Mouse (Mus musculus): ENCODE measurements around the gene Lrsam1. TPM values are rescaled to one million over a fixed set of nuclear protein-coding genes. Genes with fewer than 3 reads are reported as not detected.
A peak's percentile ranks its signal among the peaks of the same experiment; 100 is the strongest.

The Lrsam1 gene
- total RNA-seq, 2 experiments from 2014 or later = 20.0 to 22.0 TPM

DNA sequence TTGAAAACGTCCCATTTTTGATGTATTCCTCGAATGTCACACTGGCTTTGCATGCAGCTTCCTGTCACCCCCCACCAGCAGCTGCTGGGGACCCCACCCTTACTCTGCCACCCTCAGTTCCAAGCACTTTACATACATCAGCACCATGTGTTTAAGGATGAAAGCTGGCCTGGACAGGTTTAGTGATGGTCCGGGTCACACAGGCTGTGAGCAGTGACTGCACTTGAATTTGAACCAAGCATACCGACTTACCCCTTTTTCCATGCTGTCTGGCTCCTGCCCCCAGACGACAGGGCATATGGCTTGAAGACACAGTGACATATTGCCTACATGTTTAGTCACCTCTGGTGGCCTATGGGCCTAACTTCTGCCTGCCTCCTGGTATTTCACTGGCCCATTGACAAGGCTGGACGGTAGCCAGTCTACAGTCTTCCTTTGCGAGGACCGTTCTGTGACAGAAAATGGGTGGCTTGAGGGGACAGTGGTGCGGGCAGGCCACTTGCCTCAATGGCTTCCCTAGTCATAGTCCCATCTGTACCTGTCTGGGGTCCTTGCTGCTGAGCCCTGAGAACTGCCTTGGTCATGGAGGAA, 6.7 kb upstream of the Lrsam1 start:
- no peak for DNase-seq (ENCODE audit: low spot score in 2 of 2)

DNA sequence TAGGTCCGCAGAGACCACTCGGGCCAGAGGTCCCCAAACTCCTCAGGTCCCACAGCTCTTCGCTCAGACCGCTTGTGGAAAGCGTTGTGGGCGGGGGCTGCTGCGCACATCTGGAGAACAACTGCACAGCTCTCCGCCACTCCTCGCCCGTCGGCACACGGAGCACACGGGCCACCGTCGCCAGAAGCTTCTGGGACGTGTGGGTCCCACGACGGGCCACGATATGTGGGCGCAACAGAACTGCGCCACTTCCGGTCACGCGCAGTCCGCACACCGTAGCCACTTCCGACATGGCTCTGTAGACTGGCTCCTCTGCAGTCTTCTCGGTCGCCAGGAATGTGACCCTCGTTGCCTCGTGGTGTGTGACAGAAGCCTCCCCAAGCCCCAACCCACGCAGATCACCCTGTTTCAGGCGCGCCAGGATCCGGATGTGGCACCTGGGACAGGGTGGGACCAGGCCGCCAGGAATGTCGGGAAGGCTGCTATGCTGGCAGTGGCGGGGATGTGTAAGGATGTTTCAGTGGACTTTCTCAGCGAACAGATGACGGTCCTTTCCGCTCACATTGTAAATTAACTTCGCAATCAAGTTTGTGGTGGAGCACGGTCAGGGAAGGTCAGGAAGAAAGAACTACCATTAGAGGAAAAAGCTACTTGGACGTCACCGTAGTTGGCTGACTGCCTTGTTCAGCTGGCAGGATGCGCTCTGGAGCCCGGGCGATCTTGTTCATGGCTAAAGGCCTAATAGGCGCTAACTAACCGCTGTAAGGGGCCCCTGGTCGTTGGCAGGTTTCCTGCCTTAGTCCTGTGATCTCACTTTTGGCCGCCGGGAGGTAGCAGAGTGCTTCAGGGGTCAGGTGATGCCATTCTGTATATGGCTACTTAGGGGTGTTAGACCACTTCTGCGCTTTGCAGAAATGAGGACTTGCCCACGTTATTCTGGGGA, 5.5 kb upstream of the Lrsam1 start:
- DNase-seq (ENCODE audit: low spot score in 2 of 2) = peak; percentile 61 to 88

DNA sequence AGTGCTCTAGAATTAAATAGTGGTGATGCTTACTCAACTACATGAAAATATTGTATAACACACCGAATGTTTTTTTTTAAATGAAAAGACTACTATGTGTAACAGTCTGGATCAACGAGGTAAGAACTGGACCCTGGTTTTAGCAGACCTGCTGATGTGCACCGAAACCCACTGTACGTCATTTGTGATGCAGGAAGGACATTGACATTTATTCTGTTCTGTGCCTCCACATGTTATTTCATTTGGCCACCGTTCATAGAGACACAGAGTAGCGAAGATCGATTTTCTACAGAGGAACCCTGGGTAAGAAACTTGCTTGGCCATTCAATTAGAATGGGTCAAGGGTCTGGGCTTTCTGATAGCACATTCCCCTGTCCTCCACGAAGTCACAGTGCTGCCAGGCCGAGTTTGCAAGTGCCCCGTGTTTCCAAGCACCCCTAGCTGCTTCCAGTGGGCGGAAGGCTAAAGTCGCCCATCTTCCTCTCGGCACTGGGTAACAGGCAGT, 4.8 kb upstream of the Lrsam1 start:
- no peak for DNase-seq (ENCODE audit: low spot score in 2 of 2)

DNA sequence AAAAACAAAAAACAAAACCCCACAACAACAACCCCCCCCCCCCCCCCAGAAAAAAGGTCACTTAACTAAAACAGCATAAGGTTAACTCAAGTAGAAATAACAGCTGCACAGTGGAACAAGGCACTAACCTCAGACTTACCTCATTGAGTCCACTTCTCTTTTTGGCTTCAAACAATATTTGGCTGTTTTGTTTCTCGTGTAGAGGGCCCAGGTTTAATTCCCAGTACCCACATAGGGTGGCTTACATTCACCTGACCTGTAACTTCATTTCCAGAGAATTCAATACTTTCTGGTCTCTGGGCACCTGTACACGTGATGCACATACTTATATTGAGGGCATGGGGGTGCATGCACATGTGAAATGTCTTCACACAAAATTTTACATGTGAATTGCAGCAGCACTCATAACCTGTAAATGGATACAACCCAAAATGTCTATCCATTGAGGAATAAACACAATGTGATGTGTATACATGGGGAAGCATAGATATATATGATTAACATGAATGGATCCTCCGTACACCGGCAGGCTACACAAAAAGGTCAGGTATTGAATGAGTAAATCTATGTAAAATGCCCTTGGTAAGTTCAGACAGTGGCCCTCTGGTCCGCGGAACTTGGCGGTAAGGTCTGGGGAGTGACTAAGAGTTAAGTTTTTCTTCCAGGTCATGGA, 4.2 kb upstream of the Lrsam1 start:
- DNase-seq (ENCODE audit: low spot score in 2 of 2) = no peak

DNA sequence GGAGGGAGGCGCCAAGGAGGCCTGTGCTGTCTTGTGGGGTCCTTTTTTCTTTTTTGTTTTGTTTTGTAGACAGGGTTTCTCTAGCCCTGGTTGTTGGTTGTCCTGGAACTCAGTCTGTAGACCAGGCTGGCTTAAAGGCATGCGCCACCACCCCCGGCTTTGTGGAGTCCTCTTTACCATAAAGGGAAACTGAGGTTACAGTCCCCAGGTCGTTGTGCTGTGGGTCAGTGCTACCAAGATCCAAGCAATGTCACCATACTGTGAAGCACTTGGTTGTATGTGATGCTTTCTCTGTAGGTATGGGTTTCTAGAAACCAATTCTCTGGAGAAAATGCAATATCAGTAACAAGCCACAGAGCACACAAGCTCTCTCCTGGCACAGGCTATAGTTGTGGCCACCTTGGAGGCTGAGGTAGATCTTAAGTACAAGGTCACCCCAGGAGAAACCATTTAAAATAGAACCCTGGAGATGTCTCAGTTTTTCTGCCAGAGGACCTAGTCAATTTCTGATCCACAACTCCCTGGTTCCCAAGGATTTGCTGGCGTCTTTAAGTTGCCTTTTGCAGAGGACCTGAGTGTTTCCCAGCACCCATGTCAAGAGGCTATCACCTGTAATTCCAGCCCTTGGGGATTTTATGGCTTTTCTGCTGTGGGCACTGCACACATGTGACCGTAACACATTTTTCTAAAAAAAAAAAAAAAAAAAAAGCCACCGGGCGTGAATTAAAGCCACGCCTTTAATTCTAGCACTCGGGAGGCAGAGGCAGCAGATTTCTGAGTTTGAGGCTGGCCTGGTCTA, 3.4 kb upstream of the Lrsam1 start:
- DNase-seq (ENCODE audit: low spot score in 2 of 2) = no peak

DNA sequence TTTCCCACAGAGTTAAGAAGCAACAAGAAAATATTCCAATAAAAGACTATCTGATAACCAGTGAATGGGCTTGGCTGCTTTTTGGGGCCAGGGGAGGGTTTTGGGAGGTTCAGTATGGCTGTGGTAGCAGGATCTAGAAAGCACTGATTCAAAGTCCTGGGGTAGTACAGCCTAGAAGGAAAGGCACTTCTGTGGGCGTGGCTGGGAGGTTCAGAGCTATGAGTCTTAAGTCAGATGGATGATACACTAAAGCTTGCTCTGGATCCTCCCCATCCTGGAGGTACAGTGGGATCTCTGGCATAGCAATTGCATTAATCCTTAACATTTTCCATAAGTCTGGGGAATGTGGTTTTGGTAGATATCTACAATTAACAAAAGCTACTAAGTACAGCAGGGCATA, 2.6 kb upstream of the Lrsam1 start:
- no peak for DNase-seq (ENCODE audit: low spot score in 2 of 2)

DNA sequence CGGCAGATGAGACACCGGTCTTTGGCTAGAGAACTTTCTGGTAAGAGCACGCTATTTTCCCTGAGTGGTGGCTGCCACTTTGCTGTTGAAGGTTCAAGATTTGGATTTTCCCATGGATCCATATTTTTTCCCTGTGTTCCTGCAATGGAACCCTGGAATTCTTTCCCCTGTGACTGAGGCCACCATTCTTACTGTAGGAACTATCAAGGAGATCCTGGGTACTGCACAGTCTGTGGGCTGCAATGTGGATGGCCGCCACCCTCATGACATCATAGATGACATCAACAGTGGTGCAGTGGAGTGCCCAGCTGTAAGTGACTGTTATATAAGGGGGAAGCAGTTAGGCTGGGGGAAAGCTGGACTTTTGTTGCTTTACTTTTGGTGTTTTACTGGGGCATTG, 2.1 kb upstream of the Lrsam1 start:
- no peak for DNase-seq (ENCODE audit: low spot score in 2 of 2)

DNA sequence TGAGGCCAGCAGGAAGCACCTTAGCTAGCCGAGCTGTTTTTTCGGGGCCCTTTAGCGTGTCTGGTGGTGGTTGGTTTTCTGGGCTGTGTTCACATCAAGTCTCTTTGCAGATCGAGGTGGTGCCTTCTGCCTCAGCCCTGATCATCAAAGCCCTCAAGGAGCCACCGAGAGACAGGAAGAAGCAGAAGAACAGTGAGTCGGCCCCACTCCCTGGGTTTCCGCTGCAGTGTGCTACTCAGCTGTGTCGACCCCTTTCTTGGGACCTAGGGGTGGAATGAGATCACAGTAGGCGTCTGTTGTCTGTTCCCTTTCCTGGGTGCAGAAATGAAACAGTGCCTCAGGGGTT, 1.4 kb upstream of the Lrsam1 start:
- no peak for DNase-seq (ENCODE audit: low spot score in 2 of 2)

DNA sequence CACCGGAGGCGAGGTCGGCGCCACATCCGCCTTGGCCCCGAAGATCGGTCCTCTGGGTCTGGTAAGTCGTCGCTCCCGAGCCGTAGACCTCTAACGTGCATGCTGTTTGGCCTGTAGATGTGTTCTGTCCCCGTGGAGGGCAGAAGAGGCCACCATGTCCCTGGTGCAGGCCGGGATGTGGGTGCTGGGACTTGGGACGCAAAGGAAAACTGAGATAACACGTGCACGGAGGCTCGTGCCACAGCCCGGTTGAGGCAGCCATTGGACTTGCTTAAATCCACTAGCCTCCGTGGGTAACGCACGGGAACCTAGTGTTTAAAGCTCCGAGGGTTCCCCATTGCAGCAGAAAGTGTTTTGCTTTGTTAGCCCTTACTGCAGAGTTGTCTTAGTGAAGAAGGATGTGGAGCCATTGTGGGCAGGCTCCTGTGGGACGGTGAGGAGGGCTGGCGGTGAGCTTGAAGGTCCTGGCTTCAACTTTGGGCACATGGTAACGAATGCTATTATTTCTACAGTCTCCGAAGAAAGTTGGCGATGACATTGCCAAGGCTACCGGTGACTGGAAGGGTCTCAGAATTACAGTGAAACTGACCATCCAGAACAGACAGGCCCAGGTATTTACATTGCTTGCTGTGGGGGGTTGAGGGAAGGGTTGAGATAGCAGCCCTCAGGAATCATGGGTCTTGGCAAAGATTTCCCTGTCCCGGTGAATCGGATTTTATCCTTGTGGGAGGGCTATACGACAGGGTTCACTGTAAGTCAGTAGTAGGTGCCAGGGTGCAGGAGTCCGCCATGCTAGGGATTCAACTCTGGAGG, 854 bp upstream of the Lrsam1 start:
- DNase-seq (ENCODE audit: low spot score in 2 of 2) = no peak

DNA sequence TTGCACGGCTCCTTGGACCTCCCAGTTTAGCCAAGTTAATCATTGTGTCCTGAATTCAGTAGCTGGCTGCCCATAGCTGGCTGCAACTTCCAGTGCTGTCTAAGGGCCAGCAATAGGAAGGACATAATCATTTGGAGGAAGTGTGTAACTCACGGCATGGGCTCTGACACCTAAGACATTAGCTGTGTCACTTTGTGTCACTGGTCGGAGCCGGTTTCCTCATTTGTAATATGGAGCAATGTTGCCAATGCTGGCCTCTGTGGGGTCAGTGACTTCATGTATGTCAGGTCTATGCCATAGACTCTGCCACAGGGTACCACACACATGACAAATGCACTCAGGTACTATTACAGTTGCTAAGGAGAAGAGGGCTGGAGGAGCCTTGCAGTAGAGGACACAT, 1.1 kb downstream of the Lrsam1 start:
- DNase-seq (ENCODE audit: low spot score in 2 of 2) = no peak

DNA sequence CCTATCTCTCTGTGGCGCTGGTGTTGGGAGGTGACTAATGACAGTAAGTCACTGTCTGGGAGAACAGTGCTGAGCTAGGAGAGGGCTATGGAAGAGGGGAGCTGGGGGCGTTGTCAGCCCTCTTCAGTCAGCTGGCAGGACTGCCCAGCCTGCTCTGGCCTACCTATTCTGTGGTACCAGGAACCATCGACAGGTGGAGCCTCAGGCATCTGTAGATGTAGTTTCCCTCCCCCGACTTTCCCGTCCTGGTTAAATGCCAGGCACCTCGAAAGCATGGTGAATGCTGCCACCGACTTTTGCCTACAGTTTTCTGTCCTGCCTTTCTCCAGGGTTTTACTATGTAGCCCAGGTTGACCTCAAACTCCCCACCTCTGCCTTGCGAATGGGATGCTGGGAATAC, 4.1 kb downstream of the Lrsam1 start:
- DNase-seq (ENCODE audit: low spot score in 2 of 2) = no peak

DNA sequence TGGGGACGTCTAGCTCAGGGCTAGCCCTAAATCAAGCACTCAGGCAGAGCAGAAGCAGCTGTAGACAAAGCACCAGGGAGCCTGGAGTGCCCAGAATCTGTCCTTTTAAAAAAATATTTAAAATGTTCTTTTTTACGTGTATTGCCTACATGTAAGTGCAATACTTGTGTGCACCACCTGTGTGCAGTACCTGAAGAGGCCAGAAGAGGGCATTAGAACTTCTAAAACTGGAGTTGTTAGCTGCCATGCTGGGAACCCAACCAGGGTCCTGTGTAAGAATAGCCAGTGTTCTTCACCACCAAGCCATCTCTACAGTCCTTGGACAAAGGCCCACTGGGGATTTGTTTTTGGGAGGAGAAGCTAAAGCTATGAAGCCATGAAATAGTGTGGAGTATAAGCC, 6.8 kb downstream of the Lrsam1 start:
- DNase-seq (ENCODE audit: low spot score in 2 of 2) = no peak

DNA sequence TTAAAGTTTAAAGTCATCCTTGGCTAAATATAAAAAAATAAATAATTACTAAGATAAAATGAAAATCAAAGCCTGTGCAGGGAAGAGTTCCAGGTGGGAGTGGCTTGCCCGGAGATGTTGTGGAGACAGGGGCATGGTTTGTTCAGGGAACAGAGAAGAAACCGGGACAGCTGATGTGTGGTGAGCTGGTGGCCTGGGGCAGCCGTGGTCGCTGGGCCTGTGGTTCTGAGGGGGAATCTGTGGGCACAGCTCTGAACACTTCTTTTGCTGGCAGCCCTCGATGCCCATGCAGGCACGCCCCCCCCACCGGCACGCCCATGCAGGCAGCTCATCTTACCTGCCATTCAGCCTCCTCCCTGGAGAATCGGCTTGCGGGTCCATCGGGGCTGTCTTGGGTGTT, 14.0 kb downstream of the Lrsam1 start:
- no peak for DNase-seq (ENCODE audit: low spot score in 2 of 2)

DNA sequence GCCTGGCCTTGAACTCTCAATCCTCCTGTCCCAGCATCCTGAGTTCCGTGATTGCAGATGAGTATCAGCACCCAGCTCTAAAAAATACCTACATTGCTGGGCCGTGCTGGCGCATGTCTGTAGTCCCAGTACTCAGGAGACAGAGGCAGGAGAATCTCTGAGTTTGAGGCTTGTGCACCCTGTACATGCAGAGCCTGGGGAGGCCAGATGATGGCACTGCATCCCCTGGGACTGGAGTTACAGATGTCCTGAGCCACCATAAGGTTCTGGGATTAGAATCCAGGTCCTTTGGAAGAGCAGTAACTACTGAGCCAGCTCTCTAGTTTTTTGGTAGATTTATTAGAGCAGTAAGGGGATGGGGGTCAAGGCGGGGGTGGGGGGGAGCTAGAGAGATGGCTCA, 20.9 kb downstream of the Lrsam1 start:
- no peak for DNase-seq (ENCODE audit: low spot score in 2 of 2)

DNA sequence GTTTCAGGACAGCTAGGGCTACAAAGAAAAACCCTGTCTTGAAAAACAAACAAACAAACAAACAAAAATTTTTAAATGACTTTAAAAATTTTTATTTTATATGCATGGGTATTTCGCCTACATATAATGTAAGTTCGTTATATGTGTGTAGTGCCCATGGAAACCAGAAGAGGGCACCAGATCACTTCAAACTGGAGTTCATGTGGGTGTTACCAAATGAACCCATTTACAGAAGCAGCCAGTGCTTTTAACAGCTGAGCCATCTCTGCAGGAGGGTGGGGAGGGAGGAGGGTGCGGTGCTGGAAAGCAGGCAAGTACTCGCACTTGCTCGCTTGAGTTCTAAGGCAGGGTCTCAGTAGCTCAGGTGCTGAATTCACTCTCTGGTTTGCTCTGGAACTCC, 22.0 kb downstream of the Lrsam1 start:
- DNase-seq (ENCODE audit: low spot score in 2 of 2) = no peak

DNA sequence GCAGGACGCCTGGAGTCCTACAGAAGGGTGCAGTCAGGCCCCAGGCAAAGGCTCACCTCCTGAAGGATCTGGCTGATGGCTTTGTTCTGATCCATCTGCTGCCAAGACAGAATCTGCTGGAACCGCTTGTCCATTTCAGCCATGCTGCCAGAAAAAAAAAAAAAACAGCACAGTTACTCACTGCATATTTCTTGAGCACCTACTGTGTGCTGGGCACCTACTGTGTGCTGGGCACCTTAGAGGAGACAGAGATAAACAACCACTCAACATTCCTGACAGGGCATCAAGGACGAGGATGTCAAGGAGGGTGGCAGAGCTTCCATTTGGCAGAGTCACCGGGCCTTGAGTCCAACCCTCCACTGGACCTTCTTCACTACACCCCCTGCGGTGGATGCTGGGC, 22.7 kb downstream of the Lrsam1 start:
- DNase-seq (ENCODE audit: low spot score in 2 of 2) = no peak

DNA sequence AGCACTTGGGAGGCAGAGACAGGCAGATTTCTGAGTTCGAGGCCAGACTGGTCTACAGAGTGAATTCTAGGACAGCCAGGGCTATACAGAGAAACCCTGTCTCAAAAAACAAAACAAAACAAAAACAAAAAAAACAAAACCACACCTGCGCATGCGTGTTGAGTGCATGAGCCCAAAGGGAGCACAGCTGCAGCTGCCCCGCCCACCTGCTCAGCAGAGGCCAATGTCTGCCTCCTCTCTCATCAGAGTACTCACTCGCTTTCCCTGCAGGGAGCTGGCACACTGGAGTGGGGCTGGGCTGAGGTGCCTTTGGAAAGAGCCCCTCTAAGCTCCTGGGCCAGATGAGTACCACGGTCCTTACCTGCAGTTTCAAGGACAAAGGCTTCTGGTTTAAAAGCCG, 29.7 kb downstream of the Lrsam1 start:
- DNase-seq (ENCODE audit: low spot score in 2 of 2) = no peak

DNA sequence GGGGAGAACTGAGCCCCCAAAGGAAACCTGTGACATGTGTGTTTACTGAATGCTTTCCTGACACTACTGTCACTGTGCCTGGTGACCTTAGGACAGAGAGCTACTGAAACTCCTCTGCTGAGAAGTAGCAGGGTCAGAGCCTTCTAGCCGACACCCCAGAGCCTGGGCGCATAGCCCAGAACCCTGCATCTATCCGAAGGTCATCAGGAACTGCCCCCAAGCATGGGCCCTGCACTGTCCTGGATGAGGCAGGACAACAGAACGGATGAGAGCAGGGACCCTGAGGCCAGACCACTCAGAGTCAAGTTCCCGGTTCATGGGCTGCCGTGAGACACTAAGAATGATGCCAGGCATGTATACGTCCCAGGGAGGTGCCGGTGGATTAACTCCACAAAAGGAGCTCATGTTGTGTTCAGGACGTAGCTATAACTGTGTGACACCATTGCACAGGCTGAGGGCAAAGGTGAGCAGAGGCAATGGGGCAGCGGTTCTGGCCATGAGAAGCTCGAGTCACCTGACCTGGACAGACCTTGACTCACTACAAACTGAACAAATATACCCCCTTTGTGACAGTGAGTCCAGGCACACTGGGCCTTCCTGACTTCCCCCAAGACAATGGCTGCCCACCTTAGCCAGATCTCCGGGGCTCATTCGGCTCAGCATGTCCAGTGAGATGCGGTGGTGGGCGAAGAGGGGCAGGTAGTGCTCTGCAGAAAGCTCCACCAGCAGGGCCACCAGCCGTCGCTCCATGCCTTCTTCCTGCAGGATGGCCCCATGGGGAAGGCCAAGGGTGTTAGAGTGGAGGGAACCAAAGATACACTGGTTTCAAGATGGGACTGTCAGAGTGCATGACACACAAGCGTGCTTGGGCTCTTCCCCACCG, 32.2 kb downstream of the Lrsam1 start:
- DNase-seq (ENCODE audit: low spot score in 2 of 2) = no peak

DNA sequence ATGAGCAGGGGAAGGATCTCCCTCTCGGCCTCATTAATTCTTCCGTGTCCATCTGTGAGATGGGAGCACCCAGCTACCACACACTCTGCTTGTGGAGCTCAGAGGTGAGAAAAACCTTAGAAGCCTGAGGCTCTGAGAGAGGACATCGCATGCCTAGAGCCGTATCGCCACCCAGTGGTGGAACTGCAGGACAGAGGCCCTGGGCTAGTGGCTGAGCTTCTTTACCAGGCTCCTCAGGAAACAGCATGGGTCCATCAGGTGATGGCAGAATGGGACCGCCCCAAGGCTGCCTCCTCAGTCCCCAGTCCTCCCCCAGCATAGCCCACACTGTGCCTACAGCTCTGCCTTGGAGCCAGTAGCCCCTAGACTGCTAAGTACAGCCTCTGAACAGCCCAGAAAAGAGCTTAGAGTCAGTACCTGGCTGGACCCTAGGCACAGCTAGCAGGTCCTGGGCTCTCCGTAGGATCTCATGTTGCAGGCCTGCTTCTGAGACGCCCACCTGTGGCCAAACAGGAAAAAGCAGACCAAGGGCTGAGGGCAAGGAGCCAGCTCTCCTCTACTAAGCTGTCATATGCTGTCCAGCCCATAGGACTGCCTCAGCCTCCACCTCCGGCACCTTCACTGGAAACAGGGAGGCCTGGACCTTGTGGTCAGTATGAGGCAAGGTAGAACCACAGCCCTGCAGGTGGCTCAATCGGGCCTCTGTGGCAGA, 33.0 kb downstream of the Lrsam1 start:
- peak; percentile 60 to 69 for DNase-seq (ENCODE audit: low spot score in 2 of 2)
